Comparison of ENCODE assay signal across 19 mouse cellular contexts in the genomic region with DNA sequence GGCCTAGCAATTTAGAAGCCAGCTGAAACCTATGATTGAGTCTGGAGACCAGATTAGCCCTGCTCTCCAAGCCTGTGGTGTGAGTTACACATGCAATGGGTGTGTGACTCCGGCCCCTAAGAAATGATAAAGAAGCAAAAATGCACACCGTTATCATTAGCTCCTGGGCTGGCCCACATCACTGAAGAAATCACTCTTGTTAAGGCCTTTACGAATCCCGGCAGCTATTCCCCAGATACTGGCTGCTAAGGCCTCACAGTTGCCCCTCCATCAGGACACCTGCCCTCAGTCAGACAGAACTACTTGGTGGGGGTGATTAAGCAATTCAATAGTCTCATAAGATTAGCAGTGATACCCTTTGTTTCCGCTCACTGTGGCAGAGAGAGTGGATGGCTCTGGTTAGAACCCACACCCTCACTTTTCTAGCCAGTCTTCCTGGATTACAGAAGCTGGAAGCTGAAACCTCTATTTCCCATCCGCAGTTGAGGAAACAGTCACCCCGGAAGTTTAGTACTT. TPM values are rescaled to one million over a fixed set of nuclear protein-coding genes. Genes with fewer than 3 reads are reported as not detected.
A peak's percentile ranks its signal among the peaks of the same experiment; 100 is the strongest.
DNase-seq lines count a peak whose midpoint lies in the region; ATAC-seq and TF ChIP-seq lines count a peak whose summit lies in the region.
"Had no signal": no experiment of that assay in that cellular context is flagged by ENCODE, and none has a peak within 500 bp of the region (broad histone marks: within the 10 kb centered on the region; RNA-seq: fewer than 3 reads in every experiment).

No protein-coding gene starts in this region.

- no peaks in the 10 kb centered on the region for H3K27me3 ChIP-seq in midbrain, embryonic 15.5 days (replicated peaks)
- no peaks in the 10 kb centered on the region for H3K27me3 ChIP-seq in midbrain, postnatal 0 days (ENCODE audit: insufficient read depth, low read length)
- no peaks in the 10 kb centered on the region for H3K27me3 ChIP-seq in hindbrain, embryonic 14.5 days (ENCODE audit: control insufficient read depth, insufficient read depth, low read length)
- H3K27me3 ChIP-seq: megakaryocyte, embryonic 14.5 days had no signal

- H3K27ac ChIP-seq in midbrain, embryonic 15.5 days: 0 out of 2 replicates have a peak overlapping the region, but pooled peaks have one; percentile 3
- no peak overlapping the region for H3K27ac ChIP-seq in midbrain, postnatal 0 days (ENCODE audit: low read depth, low read length)
- peak overlapping the region; percentile 85 for H3K27ac ChIP-seq in hindbrain, embryonic 14.5 days

- H3K4me1 ChIP-seq in midbrain, embryonic 15.5 days: peaks cover 20% of the 10 kb centered on the region
- H3K4me1 ChIP-seq in midbrain, postnatal 0 days (ENCODE audit: insufficient read depth, low read length): no peaks in the 10 kb centered on the region
- H3K4me1 ChIP-seq in hindbrain, embryonic 14.5 days (replicated peaks; ENCODE audit: control insufficient read depth, insufficient read depth, low read length): peaks cover 22% of the 10 kb centered on the region
- H3K4me1 ChIP-seq: megakaryocyte, embryonic 14.5 days had no signal

- H3K9ac ChIP-seq in midbrain, embryonic 15.5 days: no peak overlapping the region
- no peak overlapping the region for H3K9ac ChIP-seq in midbrain, postnatal 0 days (replicated peaks; ENCODE audit: low read length, poor library complexity, severe bottlenecking)
- 0 out of 2 replicates have a peak overlapping the region, but pooled peaks have one; percentile 7 for H3K9ac ChIP-seq in hindbrain, embryonic 14.5 days

- H3K4me2 ChIP-seq in midbrain, embryonic 15.5 days: no peak overlapping the region
- H3K4me2 ChIP-seq in midbrain, postnatal 0 days (ENCODE audit: low read depth, low read length, poor library complexity, severe bottlenecking): no peak overlapping the region
- H3K4me2 ChIP-seq in hindbrain, embryonic 14.5 days (replicated peaks): no peak overlapping the region
- H3K4me2 ChIP-seq: liver, embryonic 11.5 days had no signal

- no peaks in the 10 kb centered on the region for H3K36me3 ChIP-seq in midbrain, embryonic 15.5 days (replicated peaks)
- H3K36me3 ChIP-seq in midbrain, postnatal 0 days (ENCODE audit: insufficient read depth, low read length): no peaks in the 10 kb centered on the region
- no peaks in the 10 kb centered on the region for H3K36me3 ChIP-seq in hindbrain, embryonic 14.5 days (replicated peaks; ENCODE audit: control insufficient read depth, insufficient read depth)

- DNase-seq in heart, adult 11 months: peak; percentile 83
- no peak for DNase-seq in heart, postnatal 4 days
- DNase-seq in midbrain, postnatal 0 days (ENCODE audit: low spot score): no peak
- DNase-seq in hindbrain, embryonic 14.5 days (ENCODE audit: low spot score): no peak
- peak; percentile 51 for DNase-seq in retina, postnatal 1 day
- no peak for DNase-seq in kidney, adult 8-10 months
- no peak for DNase-seq in thymus, adult 18-20 months
- DNase-seq: adrenal gland, postnatal 36 days; B cell, adult 2 months; cerebellum, adult 11-12 months; gastrocnemius, postnatal 10 days; kidney, adult 2 months; kidney, postnatal 36 days; layer of hippocampus, adult 9-11 months; lung, adult 18-20 months; lung, postnatal 14 days had no signal

- no peak; the same call in 1 of the 2 replicates for ATAC-seq in midbrain, embryonic 15.5 days (replicated peaks)
- ATAC-seq in midbrain, postnatal 0 days (ENCODE audit: low FRiP score): no peak
- ATAC-seq in hindbrain, embryonic 14.5 days (ENCODE audit: low FRiP score): no peak

- no peaks in the 10 kb centered on the region for H3K9me3 ChIP-seq in midbrain, embryonic 15.5 days
- H3K9me3 ChIP-seq in midbrain, postnatal 0 days (ENCODE audit: low read length): no peaks in the 10 kb centered on the region
- H3K9me3 ChIP-seq in hindbrain, embryonic 14.5 days (ENCODE audit: control insufficient read depth, low read length): no peaks in the 10 kb centered on the region

- WGBS in midbrain, embryonic 15.5 days: 57% methylated on average over 7 of the region's 7 CpGs
- WGBS in midbrain, postnatal 0 days: 73% methylated on average over 7 of the region's 7 CpGs
- WGBS in hindbrain, embryonic 14.5 days: 71% methylated on average over 7 of the region's 7 CpGs

- no peak overlapping the region for H3K4me3 ChIP-seq in midbrain, embryonic 15.5 days
- no peak overlapping the region for H3K4me3 ChIP-seq in midbrain, postnatal 0 days (ENCODE audit: low read depth, low read length)
- no peak overlapping the region for H3K4me3 ChIP-seq in hindbrain, embryonic 14.5 days (replicated peaks; ENCODE audit: low read length)
- H3K4me3 ChIP-seq: megakaryocyte, embryonic 14.5 days had no signal

- no peak for TF ChIP-seq CTCF in midbrain, postnatal 0 days (IDR thresholded peaks at IDR 0.05)

RNA-seq across cellular contexts. Expression of a gene that starts 39.2 kb away (rescaled TPM):
- total RNA-seq in heart, postnatal 4 days (2021): 10 to 100 TPM; 70.3 to 80.9 TPM
- 20.9 and 27.4 TPM in 2 replicates for polyA plus RNA-seq in midbrain, embryonic 15.5 days (2015; fragmentation: Nextera tagmentation; extraction: Ambion mirVana)
- total RNA-seq in midbrain, postnatal 0 days (2014; rRNA removed): 44.3 and 46.4 TPM in 2 replicates
- polyA plus RNA-seq in midbrain, postnatal 0 days (2015; fragmentation: Nextera tagmentation; extraction: Ambion mirVana): 23.8 and 28.2 TPM in 2 replicates
- 21.0 and 23.0 TPM in 2 replicates for polyA plus RNA-seq in hindbrain, embryonic 14.5 days (2014; fragmentation: Nextera tagmentation; extraction: Ambion mirVana)

Comparison
In these comparisons a context has a peak if more than half of its experiments do, and no peak if none do; other contexts are left out.
1. DNase-seq: peak in heart, adult 11 months (single experiment) and retina, postnatal 1 day (single experiment); none in heart, postnatal 4 days (single experiment), midbrain, postnatal 0 days (single experiment), hindbrain, embryonic 14.5 days (single experiment), kidney, adult 8-10 months (0 of 2) and thymus, adult 18-20 months (0 of 2).